Mouse (Mus musculus): ENCODE measurements around the gene Kcnab2. TPM values are rescaled to one million over a fixed set of nuclear protein-coding genes. Genes with fewer than 3 reads are reported as not detected.

Kcnab2 gene
- 59.8 and 61.7 TPM in 2 replicates for total RNA-seq (2017)

DNA sequence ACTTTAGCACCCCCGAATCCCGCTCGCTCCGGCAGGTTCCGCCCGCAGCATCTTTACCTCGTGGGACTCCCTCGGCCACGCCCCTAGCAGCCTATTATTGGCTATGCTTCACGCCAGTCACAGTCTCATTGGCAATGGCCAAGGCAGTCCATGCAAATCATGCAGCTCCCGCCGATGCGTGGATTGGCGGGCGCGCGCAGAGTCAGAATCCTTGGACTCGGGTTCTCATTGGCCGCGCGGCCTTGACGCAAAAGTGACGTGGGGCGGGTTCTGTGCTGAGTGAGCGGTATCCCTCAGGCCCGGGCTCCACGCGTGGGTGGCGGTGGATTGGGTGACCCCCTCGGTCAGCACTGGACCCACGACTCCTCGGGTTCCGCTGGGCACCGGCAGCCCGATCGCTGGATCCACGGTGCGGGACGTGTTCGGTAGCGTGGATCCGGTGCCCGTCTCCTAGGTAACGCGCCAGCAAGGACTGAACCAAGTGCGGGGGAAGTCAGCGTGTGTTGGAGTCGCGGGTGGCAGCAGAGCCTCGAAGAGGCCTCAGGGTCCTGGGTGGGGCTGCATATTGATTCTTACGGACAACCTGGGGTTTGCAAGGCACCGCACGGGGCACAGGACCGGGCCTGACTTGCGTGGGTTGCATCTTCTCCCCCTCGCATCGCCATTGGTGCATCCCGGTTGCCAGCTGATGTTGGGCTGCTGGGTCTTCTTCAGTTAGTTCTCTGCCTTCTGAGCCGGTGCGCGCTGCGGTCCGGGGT lies at the start of gene Kcnab2:
Gene Kcnab2, minus strand, starts transcription at position 406 of the 758 bp plus-strand sequence.
- ATAC-seq (replicated peaks; ENCODE audit: low read depth, poor library complexity, severe bottlenecking): peak; percentile 94

- ATAC-seq (replicated peaks; ENCODE audit: low read depth, poor library complexity, severe bottlenecking): peak; percentile 88
These were observed 42.4 kb upstream of the Kcnab2 start for GRCm38 (mm10) chr4:152520083-152520482.

DNA sequence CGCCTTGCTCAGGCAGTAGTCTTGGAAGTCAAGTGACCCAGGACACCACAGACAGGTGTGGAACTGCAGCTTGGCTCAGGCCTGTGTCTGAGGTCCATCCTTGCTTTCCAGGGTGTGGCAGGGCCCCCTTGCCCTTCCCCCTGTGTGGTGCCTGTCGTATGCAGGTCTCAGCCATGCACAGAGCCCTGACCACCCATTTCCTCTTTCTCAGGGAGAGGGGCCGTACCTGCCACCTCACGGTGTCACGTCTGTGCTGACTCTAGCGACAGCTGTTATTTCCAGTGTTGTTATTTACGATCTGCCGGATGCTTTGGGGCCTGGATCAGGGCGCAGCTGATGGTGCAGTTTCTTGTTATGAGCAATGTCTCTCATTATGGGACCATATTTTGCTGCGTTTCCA lies 41.4 kb upstream of the Kcnab2 start:
- no peak for ATAC-seq (replicated peaks; ENCODE audit: low read depth, poor library complexity, severe bottlenecking)

DNA sequence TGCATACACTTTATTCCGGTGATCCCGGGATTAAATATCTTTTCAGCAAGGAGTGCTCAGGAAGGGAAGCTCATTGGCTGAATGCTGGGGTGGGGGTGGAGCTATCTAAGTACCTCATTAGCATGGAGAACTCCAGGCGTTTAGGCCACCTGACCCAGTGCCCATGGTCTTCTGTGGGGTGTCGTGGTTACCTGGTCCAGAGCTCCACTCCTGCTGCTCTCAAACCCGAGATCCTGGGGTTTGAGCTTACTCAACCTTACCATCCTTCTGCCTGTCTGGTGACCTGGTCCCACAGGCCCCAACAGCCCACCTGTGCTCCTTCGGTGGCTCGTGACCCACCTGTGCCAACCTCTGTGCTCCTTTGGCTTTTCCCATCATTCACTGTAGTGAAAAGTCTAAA lies 37.2 kb upstream of the Kcnab2 start:
- no peak for ATAC-seq (replicated peaks; ENCODE audit: low read depth, poor library complexity, severe bottlenecking)

GRCm38 (mm10) chr4:152512221-152512925 lies 34.7 kb upstream of the Kcnab2 start:
- ATAC-seq (replicated peaks; ENCODE audit: low read depth, poor library complexity, severe bottlenecking): no peak

DNA sequence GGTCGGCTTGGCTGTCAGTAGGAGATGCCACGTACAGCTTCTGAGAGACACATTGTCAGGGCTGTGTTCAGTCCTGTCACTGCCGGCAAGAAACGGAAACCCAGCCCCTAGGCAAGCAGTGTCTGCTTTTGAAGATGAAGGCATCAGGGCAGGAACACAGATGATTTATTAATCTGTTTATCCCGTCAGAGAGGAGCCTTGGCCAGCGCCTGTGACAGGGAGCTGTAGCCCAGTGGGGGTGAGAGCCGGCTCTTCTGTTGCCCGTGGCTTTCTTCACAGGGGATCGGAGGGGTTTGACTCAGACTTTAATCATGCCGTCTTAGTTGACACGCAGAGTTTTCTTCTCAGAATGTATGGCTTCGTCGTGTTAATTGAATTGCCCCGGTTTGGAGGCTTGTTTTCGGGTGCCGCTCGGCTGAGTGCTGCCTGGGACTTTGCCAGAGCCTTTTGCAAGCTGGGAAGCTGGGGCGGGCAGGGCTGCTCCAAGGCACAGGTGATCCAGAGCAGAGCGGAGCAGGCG lies 16.7 kb upstream of the Kcnab2 start:
- ATAC-seq (replicated peaks; ENCODE audit: low read depth, poor library complexity, severe bottlenecking): no peak

- peak; percentile 95 for ATAC-seq (replicated peaks; ENCODE audit: low read depth, poor library complexity, severe bottlenecking)
These were observed 13.7 kb upstream of the Kcnab2 start for GRCm38 (mm10) chr4:152491250-152491899.

DNA sequence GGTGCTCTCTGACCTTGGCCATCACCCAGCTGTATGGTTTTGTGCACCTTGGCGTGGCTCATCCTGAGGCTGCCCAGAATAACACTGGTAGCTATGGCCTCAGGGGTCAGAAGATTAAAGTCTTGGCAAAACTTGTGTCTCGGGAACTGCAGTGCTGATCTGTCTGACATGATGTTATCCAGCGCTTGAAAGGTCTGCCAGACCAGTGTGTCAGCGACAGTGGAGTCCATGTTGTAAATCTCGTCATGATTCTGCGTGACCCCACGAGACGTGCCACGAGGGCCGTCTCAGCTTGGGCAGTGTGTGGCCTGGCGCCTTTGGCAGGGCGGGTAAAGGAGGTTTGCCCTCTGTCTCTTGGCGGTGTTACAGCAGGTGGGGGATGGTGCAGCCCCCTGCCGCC lies 12.6 kb upstream of the Kcnab2 start:
- no peak for ATAC-seq (replicated peaks; ENCODE audit: low read depth, poor library complexity, severe bottlenecking)

DNA sequence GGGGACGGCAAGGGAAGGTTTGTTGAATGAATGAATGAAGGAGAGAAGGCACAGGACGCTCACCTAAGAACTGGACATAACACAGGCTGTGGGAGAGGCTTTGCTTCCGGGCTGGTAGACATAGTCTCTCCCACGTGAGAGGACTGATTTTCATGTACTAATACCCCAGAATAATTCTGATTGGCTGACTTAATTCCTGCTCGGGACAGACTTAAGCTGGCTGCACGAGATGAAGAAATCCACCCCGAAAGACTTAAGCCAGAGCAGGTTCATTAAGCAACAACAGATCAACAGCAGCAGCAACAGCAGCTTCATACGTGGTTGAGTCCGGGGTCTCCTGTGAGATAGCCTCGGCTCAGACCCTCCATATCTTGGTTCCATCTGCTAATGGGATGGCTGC lies 10.4 kb upstream of the Kcnab2 start:
- ATAC-seq (replicated peaks; ENCODE audit: low read depth, poor library complexity, severe bottlenecking): no peak

GRCm38 (mm10) chr4:152480426-152480825 lies 2.8 kb upstream of the Kcnab2 start:
- no peak for ATAC-seq (replicated peaks; ENCODE audit: low read depth, poor library complexity, severe bottlenecking)

DNA sequence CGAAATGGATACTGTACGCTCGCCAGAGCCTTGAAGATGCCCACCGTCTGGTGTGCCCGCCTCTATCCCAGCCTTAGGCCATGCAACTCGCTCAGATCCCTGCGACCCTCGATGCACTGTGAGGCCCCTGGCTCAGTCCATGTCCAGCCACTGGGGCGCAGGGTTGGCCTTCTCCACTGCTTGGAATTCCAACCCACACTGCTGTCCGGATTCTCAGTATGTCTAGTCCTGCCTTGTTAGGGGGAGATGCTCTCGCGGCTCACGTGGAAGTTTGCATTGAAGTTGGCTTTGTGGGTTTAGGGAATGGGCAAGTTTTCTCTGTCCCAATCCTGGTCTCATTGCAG lies 525 bp upstream of the Kcnab2 start:
- no peak for ATAC-seq (replicated peaks; ENCODE audit: low read depth, poor library complexity, severe bottlenecking)

- ATAC-seq (replicated peaks; ENCODE audit: low read depth, poor library complexity, severe bottlenecking): no peak
These were observed 585 bp downstream of the Kcnab2 start for GRCm38 (mm10) chr4:152477106-152477465.

DNA sequence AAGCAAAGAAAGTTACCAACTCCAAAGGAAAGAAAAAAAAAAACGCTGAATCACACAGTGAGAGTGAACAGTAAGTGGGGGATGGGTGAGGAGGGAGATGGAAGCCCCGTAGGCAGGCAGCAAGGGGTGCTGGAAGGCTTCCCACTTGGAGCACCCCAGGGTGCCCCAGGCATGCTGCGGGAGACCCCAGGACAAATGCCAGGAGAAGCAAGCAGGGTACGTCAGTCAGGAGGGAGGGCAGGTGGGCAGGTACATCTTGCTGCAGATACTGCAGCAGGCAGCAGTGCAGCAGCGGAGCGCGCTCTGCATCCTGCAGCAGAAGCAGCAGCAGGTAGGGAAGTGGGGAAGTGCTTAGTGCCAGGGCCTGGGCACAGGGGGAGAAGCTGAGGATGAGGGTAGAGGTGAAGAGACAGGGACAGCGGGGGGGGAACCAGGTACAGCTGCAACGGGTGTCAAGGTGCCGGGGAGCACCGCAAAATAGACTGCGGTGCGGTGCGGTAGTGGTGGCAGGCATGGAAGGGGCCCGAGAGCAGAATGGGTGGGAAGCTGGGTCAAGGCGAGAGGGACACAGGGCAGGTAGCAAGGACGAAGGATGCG lies 1.1 kb downstream of the Kcnab2 start, which contains the start of gene Nphp4:
Gene Nphp4, plus strand, starts transcription at position 280 of the 597 bp plus-strand sequence.
- no peak for ATAC-seq (replicated peaks; ENCODE audit: low read depth, poor library complexity, severe bottlenecking)

GRCm38 (mm10) chr4:152475941-152476340 lies 1.7 kb downstream of the Kcnab2 start:
- no peak for ATAC-seq (replicated peaks; ENCODE audit: low read depth, poor library complexity, severe bottlenecking)

DNA sequence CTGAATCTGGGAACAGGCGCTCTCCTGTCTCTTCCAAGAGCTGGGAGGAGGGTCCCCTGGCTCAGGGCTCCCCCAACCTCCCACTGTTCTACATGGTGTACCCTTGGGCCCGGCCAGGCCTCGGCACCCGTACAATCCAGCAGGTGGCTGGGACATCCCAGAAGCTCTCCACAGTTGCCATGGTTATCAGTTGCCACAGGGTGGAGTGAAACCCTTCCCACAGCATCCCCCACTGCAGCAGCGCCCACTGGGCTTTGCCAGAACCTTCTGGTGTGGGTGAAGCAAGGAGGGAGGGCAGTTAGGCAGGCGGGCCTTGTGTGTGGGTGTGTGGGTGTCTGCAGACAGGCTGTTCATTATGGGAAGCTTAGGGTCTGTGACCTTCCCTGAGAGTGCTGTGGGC lies 9.7 kb downstream of the Kcnab2 start:
- no peak for ATAC-seq (replicated peaks; ENCODE audit: low read depth, poor library complexity, severe bottlenecking)

DNA sequence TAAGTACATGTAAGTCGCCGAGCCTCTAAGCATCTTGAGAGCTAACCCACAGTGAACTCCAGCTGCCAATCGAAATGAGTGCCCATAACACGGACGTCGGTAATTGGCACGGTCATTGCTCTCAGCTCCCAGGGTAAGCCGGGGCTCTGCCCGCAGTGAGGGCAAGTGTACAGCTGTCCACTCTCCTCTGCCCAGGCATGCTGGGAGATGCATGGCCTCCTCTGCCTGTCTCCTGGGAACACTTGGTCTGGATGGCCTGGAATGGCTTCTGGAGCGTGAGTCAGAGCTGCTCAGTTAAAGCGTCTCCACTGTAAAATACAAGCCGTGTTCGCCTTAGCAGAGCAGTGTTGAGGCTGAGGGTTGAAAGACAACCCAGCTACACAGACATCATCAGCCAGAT lies 11.1 kb downstream of the Kcnab2 start:
- ATAC-seq (replicated peaks; ENCODE audit: low read depth, poor library complexity, severe bottlenecking): no peak

- no peak for ATAC-seq (replicated peaks; ENCODE audit: low read depth, poor library complexity, severe bottlenecking)
These were observed 12.6 kb downstream of the Kcnab2 start for GRCm38 (mm10) chr4:152465116-152465515.

DNA sequence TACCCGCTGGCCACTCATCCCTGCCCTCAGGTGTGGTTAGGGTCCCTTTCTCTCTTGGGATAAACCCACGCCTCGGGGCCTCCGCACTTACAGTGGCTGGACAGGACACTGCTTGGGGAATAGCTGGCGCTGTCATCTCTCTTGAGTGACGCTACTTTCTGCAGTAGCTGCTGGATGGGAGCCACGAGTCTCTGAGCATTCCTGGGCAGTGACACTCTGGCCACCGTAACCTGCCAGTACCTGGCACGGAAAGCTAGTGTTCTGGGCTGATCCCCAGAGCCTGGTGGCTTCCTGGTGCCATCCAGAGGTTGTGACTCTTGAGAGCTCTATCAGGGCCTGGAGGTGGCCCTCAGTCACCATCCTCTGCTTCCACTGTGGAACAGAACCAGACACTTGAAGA lies 14.5 kb downstream of the Kcnab2 start:
- ATAC-seq (replicated peaks; ENCODE audit: low read depth, poor library complexity, severe bottlenecking): no peak

DNA sequence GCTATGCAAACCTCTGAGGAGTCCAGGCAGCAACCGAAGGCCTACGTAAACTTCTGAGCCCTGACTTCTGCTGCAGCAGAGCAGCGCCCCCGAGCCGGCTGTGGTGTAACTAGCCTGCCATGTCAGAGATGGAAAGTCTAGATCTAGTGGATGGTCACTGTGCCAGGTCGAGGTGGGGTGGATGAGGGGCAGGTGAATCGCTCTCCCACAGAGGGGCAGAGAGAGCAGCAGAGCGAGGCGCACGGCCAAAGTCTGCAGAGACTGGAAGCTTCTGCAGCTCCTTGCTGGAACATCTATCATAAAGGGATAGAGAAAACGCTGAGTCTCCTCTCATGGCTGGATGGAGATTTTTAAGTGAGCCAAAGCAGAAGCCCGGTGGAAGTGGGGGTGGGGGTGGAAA lies 15.2 kb downstream of the Kcnab2 start:
- no peak for ATAC-seq (replicated peaks; ENCODE audit: low read depth, poor library complexity, severe bottlenecking)

- no peak for ATAC-seq (replicated peaks; ENCODE audit: low read depth, poor library complexity, severe bottlenecking)
These were observed 20.0 kb downstream of the Kcnab2 start for GRCm38 (mm10) chr4:152457673-152458072.

DNA sequence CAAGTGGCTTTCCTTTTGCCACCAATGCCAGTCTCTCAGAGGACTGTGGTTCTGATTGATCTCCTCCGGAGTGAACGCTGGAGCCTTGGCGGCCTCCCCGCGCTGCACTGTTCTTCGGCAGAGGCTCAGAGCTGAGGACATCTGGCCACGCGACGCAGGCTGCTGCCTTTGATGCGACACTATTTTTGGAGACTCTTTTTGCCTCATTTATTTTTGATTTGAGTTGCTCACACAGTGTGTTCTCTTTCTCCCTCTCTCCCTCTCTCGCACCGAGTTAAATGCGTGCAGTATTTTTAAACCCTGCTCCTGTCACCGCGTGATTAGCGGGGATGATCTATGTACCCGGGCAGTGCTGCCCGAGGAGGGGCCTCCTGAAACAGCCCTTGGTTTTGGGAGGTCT lies 21.1 kb downstream of the Kcnab2 start:
- ATAC-seq (replicated peaks; ENCODE audit: low read depth, poor library complexity, severe bottlenecking): no peak
